Mouse (Mus musculus): ENCODE data around the gene Vapb.

DNA sequence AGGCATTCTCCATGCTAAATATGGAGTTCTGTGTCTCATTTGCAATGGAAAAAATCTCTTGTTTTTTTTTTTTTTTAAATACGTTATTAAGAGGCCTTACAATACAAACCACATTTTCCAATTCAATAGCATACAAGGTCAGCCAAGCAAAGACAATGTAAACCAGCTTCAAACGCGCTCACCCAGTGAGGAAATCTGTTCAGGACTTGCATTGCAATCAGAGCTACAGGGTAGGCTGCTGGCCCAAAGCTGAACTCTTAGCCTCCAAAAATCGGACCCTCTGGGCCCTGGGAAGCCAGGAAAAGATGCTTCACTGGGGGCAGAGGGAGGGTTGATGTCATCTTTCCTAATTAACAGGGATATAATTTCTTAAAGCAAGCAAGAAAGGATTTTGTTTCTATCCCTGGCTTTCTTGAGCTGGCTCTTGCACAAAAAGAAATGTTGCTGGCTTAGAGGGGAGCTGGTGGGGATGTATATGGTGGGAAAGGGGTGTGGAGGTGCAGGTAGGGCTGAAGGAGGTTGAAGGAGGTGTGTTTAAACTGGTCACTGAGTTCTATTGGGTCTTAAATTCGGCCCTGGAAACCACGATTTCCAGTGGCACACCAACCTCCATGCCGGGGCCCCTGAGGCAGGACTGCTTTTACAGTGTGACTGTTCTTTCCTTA, 95.6 kb downstream of the Vapb start:
- TF ChIP-seq CTCF (IDR thresholded peaks at IDR 0.05; ENCODE audit: low read depth, low read length), result no peak
- TF ChIP-seq POLR2A (IDR thresholded peaks at IDR 0.05; ENCODE audit: extremely low read depth, insufficient read depth, low read length), result no peak
